Mouse (Mus musculus) layer of hippocampus, postnatal 10 days (tissue): Measurements from ENCODE around the gene Parvb. TPM values are rescaled to one million over a fixed set of nuclear protein-coding genes. Genes with fewer than 3 reads are reported as not detected.
"Not testable (repeated sequence)": the region's sequence is repeated elsewhere in the genome, so short reads cannot be mapped to it uniquely, and the experiment has no call there.

Experiments
- DNase-seq, 2 experiments: peaks; one replicate each; pipeline ENCODE4 v3.0.0; 2021; ENCODE audit warnings: low spot score in 2 of 2
- total RNA-seq, 2 experiments: library from RNA; stranded (reverse); gene quantifications; 2 replicates each; pipeline ENCODE4 v1.2.3; 2021

Parvb gene
- total RNA-seq, 2 experiments from 2014 or later = 37.2 TPM

DNA sequence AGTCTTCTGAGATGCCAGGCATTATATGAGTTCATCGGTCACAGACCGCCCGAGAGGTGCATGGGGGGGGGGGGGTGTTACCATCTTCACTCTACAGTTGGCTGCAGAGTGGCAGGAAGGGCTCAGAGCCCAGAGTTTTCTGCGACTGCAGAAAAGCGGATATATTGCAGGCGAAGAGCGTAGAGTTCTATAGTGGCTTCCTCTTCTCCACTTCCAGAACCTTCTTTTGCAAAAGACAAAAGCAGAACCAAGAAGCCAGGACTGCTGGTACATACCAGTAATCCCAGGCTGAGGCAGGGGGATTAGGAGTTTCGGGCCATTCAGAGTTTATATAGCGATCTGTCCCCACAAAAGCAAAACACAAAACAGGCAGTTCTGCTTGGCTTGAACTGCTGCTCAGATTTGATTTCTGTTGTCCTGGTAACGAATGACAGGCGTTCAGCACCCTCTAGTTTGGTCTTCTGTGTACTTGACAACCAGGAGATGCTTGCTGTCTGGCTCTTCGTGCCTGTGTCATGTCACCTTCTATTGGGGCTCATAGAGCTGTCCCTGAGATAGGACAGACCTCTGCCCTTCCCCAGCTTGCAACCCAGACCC, 24.5 kb downstream of the Parvb start:
- DNase-seq = no peak

DNA sequence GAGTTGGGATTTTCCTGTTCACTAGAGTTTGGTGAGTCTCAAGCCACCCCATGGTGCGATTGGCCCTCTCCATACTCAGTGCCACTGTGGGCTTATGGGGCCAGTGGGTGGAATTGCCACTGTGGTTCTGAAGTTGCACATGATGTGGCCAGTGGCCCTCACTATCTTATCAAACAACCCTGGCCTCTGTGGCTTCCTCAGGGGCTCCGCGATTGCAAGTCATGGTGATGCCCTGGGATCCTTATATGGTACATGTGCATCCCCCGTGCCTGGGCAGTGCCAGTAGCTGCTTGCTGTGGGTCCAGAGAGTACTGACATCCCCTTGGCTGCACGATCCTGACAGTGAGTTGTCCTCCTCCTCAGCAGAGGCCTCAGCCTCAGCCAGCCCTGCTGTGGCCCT, 25.0 kb downstream of the Parvb start:
- no peak for DNase-seq

DNA sequence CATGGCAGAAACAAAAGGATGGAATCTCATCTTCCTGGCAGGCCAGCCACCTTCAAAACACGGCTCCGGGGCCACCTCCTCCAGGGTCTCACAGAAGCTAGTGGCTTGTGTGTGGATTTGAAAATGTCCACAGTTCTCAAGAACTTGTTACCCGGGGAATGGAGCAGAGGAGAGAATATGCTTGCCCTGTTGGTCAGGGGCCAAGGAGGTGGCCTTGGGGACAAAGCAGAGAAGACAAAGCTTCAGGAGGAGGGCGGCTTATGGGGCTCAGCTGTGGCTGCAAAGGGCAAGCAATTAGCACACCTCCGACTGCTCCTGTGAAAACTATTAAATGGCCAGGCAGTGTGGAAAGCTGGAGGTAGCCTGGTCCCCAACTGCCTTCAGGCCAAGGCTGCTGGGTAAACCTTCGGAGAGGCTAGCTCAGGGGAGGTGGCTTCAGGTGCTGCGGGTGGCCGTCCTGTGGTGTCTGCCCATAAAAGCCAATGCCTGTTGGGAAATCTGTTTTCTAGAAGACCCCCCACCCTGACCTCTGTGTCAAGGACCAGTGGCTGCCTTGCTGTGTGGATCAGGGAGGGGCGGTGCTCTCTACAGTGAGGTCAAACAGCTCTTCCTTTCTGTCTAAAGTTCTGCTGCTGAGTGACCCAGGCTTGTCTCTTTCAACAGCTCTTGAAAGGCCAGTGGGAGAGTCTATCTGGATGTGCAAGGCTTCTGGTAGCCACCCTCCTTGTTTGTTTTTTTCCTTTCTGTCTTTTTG, 26.9 kb downstream of the Parvb start:
- no peak for DNase-seq

DNA sequence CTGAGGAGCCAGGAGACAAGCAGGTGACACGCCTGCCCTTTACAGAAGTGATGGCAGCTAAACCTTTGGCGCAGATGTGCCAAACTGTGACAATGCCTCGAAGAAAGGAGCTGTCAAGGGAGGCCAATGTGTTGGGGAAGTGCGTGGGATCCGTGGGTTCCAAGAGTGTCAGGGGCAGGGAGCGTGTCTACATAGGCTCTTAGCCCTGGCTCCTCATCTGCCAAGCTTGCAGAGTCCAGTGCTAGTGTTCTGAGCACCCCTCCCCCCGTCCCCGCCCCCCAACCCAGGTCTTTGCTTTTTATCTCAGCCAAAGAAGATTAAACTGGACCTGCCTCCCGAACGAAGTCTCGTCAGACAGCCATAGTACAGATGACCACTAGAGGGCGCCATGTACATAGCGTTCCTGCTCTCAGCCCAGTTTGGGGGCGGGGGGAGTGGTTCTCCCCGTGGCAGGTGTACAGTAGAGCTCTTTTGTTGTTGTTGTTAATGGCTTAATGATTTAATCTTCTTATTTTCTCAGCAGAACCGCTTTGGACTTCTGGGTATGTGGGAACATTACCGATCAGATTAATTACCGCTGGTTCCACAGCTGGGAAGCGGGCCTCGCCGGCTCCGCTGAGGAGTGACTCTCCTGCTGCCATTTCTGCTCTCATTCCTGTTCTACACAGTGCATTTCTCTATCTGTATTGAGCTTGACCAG, 28.4 kb downstream of the Parvb start:
- DNase-seq = peak; percentile 89 to 92

DNA sequence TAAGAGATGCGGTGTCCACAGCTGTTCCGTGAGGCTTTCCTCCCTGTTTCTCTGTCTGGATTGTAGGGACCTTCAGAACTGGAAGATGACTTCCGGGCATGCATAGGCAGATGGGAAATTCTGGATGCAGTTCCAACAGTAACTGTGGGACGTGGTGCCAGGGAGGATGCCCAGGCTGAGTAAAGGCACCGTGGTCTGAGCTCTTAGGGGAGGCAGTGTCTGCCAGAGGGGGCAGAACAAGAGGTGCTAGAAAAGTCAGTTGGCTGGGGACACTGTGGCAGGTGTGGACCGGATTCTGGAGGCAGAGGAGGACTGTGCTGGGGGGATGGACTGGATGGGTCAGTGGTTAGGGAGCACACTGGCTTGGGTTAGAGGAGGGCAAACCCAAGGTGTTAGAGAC, 30.8 kb downstream of the Parvb start:
- no peak for DNase-seq

DNA sequence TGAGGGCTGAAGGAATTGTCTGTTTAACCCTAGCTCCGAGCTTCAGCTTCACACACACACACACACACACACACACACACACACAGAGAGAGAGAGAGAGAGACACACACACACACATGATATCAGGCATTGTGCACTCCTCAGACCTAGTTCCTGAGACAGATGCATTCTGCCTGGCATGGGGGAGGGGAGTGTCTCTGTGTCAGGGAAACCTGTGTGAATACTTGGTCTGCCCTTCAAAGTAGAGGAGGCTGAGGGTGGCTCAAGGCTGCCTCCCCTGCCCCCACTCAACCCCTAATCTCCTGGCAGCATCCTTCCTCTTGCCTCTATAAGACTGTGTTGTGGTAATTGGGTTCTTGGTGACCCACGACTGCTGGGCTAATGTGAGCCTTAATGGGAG, 31.7 kb downstream of the Parvb start:
- DNase-seq = no peak

DNA sequence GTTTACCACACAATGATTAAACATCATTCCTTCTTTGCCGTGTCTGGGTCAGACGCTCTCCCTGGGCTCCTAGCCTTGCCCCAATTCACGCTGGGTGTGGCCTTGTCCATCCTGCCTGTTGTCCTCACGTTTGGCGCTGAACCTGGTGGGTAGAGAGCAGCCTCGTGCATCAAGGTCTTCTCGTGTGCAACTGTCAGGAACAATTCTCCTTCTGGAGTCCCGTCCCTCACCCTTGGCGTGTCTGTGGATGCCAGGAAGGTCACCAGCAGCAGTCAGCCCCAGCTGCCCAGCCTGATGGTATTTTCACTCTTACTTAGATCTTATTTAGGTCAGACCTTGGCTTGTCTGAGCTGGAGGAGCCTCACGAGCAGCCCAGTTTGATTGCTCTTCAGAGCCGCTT, 33.3 kb downstream of the Parvb start:
- no peak for DNase-seq

DNA sequence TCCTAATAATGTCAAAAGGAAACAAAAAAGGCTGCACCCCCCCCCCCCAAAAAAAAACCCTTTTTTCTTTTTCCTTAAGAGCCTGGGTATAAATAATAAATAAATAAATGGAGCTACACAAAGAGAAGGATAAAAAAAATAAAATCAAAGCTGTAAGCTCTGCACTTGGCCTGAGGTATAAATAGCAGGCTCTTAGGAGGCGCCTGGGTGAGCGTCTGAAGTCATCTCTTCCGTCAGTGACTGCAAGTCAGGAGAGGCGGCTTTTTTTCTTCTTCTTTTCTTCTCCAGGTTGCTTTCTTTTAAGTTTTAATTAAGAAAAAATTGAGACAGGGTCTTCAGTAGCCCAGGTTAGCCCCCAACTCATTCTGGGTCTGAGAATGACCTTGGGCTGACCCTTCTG, 34.4 kb downstream of the Parvb start:
- no peak for DNase-seq

DNA sequence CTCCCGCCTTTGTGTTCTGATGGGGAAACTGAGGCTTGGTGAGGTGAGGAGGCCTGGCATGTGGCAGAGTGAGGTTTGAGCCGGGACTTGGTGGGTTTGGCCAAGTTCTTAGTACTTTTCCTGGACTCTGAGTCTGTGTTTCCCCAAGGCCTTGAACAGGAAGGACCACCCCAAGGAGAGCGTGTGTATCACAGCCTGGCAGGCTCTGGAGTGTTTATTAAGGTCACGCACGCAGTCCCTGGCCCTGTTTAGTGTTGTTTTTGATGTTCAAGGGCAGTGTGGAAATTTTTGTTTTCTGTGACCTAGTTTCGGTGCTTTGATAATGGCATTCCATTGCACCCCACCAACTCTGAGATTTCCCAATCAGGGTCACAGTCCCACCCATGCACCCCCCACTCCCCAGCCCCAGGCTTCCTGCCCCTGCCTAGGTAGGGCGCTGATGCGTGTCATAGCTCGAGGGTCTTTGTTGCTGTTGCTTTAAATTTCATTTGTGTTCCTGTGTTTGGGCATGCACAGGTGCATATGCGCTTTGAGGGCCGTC, 35.9 kb downstream of the Parvb start:
- DNase-seq = no peak

DNA sequence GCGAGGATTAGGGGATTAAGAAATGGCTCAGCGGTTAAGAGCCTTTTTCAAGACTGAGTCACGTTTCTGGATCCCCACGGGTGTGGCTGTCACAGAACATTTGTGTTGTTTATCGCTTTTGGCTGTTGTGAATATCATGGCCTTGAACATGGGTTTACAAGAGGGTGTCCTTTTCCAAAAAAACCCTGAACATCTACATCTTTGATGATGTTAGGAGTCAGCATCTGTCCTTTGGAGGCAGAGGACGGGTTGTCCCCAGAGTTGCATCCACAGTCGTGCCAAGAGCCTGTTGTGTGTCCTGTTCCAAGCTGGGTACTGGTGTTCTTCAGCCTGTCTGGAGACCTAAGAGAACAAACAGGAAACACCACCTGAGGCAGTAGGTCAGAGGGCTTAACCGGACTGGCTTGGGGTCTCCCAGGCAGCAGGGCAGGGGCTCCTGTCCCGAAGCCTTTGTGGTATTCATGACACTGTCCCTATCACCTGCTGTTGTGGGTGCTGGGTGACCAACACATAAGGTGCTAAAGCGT, 37.3 kb downstream of the Parvb start:
- DNase-seq = no peak

DNA sequence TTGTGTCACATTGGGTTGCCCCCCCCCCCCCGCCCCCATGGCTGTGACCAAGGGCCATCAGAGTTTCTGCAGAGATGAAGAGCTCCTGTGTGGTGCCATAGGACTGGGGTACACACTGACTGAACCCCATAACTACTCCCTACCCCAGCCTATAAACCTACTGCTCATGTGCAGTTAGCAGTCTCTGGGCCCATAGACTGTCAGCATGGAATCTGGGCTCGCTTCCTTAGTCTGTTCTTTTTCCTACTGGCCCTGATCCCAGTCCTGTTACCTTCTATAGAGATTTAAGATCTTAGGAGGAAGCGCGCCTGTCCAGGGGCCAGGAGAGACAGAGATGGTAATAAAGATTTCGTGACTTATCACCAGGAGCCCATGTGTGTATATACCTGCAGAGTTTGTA, 38.2 kb downstream of the Parvb start:
- no peak for DNase-seq

DNA sequence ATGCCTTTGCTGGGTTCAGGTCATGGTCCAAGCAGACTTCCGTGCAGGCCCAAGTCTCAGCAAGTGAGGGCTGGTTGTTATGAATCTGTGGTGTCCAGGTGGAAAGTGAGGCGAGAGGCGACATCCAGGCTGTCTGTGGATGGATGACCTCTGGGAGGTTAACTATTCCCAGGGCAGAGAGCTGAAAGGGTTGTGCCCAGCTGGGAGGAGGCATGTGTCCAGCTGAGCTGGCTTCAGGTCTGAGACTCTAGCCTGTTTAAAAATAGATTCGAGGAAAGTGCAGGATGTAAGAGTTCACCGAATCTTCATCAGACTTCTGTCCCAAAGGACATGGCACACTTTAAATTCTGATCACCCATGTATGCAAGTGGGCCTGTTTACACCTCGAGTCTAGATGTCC, 38.6 kb downstream of the Parvb start:
- DNase-seq = no peak

DNA sequence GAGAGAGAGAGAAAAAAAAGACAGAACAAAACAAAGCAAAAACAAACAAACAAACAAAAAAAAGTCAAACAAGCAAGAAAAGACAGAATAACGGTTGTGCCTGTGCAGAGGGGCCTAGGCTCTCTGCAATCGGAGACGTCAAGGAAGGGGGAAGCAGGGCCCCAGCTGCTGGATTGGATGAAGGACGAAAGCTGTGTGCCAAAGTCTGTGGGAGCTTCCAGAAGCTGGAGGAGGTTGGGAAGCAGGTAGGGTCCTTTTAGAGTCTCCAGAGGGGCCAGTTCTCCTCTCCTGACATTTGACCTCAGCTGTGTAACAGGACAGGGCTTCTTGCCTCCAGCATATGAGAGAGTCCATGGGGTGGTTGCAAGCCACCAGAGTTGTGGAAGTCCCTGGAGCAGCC, 44.2 kb downstream of the Parvb start:
- no peak for DNase-seq

DNA sequence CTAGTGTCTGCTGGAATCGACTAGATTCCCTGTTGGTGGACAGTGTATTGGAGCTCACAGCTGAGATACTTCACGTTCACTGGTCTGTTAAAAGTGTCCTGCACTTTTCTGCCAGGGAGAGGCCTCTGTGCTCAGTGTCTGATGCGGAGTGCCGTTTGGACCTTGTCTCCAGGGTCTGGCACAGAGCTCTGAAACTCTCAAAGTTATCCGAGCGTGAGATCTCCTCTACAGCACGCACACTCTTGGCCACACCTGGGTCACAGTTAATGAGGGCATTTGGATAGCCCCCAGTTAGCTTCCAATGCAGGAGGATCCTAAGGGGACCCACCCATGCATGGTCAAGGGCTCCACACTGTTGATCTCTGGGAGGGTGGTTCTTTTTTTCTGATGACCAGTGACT, 46.2 kb downstream of the Parvb start:
- DNase-seq = no peak

DNA sequence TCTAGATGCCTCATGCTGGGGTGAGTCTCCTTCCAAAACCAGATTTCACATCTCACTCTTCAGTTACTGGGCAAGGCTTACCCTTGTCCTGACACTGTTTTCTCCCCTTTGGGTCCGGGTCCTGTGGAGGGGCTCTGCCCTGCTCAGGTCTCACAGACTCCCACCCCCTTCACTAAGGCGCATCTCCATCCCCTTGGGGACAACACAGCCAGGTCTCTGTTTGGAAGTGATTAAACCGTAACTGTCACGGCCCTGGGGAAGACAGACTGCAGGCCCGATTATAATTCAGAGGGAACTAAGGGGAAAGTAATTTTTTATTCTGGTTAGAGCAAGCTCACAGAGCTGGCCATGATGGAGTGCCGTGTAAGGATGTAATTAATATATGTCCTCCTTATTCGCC, 46.8 kb downstream of the Parvb start:
- no peak for DNase-seq

DNA sequence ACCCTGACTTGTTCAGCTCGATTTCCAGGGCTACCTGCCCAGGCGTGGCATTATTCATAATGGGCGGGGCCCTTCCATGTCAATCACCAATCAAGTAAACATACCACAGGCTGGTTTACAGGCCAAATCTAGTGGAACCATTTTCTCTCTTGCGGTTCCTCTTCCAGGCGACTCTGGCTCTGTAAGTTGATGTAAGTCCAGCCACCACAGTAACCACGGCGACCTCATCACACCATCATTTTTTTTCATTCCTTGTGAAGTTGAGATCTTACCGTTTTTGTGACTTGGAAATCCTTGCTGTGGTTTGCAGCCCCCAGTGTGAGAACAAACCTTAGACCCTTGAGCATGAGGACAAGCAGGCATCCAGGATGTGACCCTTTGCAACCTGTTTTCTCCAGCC, 48.5 kb downstream of the Parvb start:
- no peak for DNase-seq

DNA sequence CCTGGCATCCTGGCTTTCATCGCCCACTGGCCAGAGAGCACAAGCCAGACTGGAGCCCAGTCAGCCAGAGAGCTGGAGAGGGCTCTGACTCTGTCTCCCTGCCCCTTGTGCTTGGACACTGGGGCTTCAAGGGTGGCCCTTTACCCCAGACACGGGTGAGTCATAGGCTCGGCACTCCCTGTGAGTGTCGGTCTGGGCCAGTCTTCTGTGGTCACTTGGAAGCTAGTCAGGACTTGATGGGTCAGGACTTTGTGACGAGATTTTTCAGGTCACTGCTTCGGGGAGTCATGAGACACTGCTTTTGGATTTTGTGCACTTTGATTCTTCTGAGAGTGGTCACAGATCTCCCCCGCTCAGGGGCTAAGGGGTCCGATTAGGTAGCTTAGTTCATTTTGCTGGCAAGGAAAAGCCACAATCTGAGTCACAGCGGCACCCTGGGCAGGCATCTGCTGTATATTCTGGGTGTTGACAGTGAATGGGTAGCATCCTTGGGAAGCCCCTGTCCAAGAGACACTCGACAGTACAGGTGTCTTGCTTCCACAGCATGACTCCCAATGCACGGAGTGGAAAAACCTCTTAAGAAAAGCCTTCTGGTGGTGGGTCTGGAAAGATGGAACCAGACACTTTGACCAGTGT, 49.0 kb downstream of the Parvb start:
- DNase-seq = no peak

DNA sequence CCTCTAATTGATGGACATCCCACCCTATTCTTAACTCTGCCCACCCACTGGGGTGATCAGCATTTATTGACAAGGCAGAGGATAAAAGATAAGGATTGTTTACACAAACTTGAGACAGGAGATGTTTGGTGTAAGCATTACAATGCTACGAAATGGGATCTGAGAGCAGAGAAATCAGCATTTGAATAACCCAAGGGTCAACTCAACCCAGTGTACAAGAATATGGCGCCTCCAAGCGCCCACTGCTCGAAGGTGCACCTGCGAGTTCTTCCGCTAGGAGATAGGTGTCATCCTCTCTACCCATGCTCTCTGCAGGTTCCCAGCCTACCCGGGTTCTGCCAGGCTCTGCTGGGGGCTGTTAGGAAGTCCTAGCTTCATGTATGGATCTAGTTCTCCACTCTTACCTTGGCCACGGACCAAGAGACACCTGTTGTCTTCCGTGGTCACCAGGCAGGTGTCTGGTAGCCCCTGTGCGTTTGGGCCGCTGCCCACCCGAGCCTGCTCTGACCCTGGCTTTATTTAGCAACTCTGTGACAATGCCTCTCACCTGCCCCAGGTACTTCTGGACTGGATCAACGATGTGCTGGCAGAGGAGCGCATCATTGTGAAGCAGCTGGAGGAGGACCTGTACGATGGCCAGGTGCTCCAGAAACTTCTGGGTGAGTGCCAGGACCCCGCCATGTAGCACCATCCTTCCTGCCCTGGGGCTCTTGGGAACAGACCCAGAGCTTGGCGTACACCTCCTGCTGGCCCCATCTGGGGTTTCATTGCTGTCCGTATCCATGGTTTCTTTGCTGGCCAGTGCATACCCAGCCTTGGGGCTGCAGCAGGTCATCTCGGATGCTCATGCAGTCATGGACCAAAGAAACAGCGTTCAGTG, 50.6 kb downstream of the Parvb start:
- DNase-seq = no peak

DNA sequence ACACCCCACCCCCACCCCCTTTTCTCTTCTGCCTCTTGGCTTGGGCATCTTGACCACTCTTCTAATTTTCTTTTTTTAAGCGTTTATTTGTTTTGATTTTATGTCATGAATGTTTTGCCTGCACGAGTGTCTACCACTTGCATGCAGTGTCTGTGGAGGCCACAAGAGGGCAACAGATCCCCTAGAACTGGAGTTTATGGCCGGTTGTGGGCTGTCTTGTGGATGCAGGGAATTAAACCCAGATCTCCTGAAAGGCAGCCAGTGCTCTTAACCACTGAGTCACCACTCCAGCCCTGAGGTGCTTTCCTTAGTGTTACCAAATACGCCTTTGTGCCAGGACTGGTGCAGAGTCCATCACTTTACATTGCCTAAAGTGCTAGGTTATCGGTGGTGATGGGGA, 52.2 kb downstream of the Parvb start:
- peak in 1 of 2 experiments; percentile 61 for DNase-seq

DNA sequence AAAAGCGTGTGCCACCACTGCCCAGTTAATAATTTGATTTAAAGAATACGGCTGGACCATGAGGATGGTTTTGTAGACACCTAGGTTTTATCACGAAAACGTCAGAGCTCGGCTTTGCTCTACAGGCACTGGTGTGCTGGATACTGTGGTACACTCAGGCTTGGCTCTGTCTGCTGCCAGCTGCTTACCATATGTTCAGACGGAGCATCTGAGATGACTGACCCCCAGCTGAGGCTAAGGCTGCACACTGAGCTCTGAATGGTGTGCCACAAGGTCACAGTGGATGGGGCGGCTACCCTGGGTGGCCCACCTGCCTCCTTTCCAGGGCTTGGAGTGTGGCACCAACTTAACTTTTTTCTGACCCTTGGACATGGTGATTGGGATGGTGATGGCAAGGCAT, 53.6 kb downstream of the Parvb start:
- no peak for DNase-seq

DNA sequence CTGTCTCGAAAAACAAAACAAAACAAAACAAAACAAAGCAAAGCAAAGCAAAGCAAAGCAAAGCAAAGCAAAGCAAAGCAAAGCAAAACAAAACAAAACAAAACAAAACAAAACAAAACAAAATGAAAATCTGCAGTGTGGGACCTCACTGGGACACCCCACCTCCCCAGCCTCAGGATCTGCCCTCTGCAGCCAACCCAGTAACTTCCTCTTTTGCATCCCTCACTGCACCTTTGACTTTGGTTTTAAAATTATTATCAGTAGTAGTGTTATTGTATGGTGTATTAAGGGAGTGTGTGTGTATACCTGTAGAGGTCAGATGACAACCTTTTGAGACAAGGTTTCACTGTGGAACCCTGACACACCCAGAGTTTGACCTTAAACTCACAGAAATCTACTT, 57.1 kb downstream of the Parvb start:
- not testable (repeated sequence) for DNase-seq
